Mouse (Mus musculus): ENCODE results near the gene Dok7.

The Dok7 gene
- long read RNA-seq, experiment 1 = 0 reads
- long read RNA-seq, experiment 2 = 0 reads

DNA sequence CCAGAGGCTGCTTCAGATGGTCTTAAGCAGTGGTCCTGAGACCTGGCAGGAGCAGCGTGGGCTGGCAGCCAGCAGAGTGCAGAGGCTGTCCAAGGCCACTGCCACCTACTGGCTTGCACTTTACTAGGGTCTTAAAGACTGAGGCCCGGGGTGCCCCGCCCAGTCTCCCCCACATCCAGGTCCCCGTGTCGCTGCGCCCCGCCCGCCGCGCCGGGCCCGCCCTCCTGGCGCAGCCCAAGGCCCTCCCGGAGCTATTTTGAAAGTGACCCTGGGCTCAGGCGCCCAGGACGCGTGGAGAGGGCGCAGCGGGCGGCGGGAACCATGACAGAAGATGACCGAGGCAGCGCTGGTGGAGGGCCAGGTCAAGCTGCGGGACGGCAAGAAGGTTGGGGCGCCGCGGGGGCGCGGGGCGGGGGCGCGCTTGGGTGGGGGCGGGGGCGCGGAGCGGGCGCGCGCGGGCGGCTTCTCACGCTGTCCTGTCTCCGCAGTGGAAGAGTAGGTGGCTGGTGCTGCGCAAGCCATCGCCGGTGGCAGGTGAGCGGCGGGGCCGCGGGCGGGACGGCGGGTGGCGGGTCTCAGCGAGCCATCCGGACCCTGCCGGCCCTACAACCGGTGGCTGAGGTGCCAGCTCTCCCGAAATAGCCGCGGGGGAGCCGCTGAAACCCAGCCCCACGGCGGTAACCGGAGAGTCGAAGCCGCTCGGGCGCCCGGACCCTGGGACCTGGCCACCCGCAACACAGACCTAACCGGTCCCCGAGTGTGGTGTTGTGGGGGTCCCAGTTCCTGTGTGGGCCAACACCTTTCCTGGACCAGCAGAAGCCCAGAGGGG lies at the start of gene Dok7:
TSS of gene Dok7 (plus strand) at position 163 of the 829 bp plus-strand sequence.
- intact Hi-C loops (cut with DNase I) = loop anchor here (10.0 kb wide), 1 partner anchor 288 kb away; no protein-coding TSS in a partner anchor

DNA sequence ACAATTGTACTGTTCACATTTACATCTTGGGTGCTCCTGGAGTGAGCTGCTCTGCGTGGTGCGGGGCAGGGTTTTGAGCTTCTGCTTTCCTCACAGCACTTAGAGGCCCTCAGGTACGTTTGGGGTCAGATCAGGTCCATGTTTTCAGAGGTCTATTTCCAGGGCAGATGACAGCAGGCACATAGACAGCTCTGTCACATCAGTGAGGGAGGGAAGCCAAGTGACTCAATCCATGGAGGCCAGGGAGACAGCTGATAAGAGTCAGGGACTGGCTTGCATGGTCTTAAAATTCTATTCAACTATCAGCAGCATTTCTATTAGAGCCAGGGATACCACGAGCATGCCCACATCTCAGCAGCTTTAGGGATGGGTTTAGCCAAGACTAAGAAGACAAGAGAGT lies 47.4 kb upstream of the Dok7 start:
- intact Hi-C loops (cut with DNase I) = no loop called here

DNA sequence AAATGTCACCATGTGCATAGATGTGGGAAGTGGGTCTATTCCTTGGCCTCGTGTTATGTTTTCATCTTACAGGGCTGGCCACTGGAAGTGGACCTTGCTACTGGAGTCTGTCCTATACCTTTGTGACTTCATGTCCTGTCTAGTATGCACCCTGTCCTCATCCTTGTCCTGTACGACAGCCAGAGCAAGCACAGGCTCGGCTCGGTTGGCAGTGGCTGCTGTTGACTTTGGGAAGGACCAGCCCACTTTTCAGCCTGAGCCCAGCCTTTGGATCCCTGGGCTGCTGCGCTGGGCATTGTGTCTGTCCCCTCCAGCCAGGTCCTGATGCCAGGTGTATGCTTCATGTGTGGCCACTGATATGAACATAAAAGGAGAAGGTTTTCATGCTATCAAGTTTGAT lies 45.9 kb upstream of the Dok7 start:
- intact Hi-C loops (cut with DNase I) = no loop called here

DNA sequence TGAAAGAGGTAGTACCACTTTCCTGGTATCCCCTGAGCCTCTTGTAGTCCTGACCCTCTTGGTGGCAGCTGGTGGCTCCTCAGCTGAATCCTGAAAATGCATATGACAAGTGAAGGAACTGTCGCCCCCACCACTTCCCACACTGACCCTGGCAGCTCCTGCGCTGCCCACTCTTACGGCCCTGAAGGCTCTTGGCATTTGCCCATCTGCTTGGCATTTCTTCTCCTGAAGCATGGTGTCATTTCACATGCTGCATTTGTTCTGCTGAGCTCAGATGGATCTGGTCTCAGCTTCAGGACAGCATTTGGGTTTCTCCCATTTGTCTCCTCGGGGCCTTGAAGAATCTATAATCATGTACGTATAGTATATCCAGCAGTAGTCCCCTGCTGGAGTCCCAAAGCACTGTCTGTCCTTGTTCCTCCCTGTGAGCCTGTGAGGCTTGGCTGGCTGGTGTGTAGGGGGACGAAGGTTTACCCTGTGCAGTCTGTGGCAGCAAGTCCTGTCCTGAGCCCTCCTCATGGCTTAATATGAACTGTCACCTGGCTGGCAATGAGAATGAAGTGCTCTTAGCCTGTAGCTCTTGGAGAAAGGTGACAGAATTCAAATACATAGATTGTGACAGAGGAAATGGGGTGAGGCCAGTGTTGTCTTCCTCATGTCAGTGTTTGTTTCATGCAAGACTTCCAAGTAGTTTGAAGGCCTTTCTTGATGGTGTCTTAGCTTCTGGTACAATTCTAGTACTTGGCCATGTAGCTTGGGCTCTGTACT lies 45.2 kb upstream of the Dok7 start:
- intact Hi-C loops (cut with DNase I) = no loop called here

DNA sequence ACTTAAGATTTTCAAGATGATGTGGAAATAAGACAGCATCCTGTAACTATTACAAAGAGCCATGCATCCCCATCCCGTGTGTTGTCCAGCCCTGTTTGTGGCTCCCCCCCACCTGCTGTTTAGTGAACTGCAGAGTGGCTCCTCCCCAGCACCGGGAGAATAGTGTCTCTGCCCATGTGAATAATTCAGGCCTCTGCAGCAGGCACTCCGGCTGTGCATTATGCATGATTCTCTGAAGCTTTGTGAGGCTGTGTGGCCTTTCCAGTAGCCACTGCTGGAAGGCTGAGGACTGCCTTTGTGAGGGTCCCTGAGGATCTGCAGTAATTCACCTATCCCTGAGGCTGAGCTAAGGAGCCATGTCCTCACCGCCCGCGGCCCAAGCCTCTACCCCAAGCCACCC lies 42.5 kb upstream of the Dok7 start:
- intact Hi-C loops (cut with DNase I) = no loop called here

DNA sequence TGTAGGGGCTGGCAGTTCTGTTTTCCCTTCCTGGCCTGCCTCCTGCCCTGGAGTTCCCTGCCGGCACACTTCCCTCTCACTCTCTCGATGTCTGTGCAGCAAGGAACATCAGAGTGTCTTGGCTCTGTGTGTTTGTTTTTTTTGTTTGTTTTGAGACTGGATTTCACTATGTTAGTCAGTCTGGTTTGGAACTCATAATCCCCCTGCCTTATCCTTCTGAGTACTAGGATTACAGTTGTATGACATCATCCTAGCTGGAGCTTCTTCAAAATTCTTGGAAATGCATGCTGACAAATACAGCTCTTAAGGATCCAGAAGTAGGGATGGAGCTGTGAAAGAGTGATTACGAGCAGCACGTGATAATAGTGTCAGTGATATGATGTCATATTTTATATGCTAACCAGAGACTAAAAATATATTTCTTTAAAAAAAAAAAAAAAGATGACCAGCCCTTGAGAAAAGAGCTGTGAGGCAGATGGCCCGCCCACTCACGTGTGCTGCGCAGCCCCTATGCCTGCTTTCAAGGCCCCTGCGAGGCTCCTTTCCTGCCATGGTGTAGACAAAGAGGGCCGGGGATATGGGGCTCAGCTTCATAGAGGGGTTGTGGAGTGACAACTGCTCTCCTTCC lies 36.8 kb upstream of the Dok7 start:
- intact Hi-C loops (cut with DNase I) = loop anchor here (2.0 kb wide), 1 partner anchor 27 kb away; no protein-coding TSS in a partner anchor

DNA sequence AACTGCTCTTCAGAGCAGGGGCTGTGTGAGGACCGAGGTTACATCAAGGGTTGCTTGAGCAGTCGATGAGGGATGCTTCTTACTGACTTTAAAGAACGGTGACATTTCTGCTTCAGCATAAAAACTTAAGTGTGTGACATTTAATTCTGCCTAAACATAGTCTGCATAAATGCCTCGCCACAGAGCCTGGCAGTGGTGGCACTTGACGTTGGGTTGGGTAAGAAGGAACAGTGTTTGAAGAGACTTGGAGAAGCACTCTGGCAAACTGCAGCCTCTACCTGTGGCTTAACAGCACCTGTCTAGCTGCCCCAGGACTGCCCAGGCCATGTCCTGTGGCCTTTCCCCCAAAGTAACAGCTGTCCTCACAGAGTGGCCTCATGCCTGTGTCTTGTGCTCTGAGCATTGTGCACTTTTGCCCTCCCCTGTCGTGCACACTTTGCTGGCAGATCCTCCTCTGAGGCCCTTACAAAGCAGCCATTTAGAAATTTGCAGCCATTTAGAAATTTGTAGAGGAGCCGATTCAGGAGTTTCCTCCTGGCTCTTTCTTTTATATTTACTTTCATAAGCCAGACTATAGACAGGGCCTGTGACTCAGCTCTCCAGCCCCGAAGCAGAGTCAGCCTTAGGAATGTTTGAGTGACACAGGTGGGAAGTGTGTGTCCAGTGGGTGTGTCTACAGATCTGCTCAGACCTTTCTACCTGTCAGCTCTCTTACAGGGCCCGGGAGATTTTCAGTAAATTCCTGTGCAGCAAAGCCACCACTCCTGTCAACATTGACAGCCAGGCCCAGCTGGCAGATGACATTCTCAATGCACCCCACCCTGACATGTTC lies 35.9 kb upstream of the Dok7 start:
- intact Hi-C loops (cut with DNase I) = loop anchor here (2.0 kb wide), 1 partner anchor 28 kb away; no protein-coding TSS in a partner anchor

DNA sequence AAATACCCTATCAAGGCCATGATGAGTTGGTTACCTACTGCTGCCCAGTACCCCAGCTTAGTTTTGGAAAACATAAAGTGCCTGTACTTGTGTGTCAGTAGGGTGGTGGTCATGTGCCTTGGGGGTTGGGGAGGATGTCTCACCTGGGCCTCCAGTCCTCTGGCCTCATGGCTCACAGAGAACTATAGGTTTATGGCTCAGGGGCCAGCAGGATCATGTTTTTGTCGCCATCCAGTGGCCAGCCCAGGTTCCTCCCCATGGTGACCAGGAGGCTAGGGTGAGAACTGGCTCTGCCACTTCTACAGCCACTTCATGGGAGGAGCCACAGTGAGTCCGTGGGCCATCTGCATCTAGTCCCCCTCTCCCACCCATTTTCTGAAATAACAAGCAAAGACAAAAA lies 31.6 kb upstream of the Dok7 start:
- intact Hi-C loops (cut with DNase I) = loop anchor here (2.0 to 5.0 kb wide), 2 partner anchors 38 to 108 kb away; no protein-coding TSS in a partner anchor

DNA sequence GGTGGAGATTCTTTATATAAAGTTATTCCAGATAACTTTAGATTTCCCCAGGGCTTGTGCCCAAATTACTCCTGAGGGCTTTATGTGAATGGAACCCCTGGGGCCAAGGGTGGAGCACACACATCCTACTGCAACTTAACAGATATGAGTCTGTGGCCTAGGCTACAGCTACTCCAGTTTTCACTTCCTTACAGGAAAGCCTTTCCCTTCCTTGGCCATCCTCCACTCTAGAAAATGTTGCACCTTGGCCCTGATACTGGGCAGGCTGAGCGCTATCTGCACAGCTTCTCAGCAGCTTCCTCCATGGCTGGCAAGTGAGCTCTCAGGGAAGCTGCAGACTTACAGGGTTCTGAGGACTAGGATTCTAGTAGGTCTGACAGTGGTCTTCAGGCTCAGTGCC lies 27.3 kb upstream of the Dok7 start:
- intact Hi-C loops (cut with DNase I) = loop anchor here (5.0 kb wide), 1 partner anchor 112 kb away; no protein-coding TSS in a partner anchor

DNA sequence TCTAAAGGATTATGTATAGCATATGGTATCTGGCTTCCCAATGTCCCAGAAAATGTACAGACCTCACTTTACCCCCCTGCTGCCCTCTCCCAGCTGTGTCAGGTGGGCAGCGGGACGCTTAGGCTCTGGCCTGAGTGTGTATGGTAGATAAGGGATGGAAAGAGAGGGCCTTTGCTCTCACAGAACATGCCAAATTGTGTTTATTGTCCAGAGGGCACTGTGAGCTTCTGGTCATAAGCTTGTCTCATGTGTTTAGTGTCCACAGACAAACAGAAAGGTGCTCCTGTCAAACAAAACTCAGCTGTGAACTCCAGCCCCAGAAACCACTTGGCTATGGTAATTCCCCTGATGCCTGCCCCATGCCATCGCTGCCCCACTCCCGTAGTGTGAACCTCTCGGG lies 26.8 kb upstream of the Dok7 start:
- intact Hi-C loops (cut with DNase I) = loop anchor here (5.0 kb wide), 1 partner anchor 112 kb away; no protein-coding TSS in a partner anchor

DNA sequence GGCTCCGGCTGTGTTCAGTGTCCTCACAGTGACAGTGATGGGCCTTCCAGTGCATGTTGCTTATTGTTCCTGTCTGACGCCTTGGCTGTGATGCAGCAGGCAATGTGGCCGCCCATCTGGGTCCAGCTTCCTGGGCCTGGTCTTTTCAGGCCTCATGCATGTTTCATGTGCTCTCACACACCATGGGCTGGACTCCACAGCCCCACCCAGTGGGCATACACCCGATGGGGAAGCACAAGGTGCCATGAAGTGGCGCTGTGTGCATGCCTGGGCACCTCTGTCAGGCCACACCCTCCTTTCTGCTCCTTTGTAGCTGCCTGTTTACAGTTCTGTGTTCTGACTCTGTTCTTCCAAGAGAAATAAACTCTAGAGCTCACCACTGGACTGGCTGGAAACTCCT lies 23.5 kb upstream of the Dok7 start:
- intact Hi-C loops (cut with DNase I) = no loop called here

DNA sequence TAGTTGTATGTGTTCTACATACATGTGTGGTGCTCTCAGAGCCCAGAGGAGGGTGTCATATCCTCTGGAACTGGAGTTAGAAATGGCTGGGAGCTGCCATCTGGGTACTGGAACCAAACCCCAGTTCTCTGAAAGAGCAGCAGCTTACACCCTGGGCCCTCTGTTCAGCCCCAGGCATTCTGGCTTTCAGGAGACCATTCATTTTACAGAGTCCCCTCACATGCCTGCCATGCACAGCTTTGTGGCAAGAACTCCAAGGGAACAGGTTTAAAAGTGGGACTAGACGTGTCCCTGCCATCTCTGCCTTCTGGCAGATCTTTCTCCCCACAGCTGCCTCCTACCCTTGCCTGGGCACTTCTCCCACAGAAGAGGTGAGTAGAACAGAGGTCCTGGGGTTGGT lies 22.9 kb upstream of the Dok7 start:
- intact Hi-C loops (cut with DNase I) = no loop called here

DNA sequence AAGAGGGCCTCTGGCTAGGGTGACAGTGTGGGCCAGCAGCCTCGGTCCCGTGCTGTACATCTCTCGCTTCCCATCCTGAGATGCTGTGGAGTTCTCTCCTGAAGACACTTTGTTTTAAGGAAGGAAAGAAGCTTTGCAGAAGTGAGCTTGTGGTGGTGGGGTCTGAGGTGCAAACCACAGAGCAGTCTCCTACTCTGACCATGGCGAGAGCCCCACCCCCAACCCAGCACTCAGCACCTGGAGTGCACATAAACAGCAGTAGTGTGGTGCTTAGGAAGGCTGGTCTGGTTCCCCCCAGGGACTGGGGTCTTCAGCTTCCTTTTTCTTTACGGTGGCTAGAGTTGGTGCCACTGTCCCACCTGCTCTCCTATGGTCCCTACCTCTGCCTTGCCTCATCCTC lies 21.4 kb upstream of the Dok7 start:
- intact Hi-C loops (cut with DNase I) = no loop called here

DNA sequence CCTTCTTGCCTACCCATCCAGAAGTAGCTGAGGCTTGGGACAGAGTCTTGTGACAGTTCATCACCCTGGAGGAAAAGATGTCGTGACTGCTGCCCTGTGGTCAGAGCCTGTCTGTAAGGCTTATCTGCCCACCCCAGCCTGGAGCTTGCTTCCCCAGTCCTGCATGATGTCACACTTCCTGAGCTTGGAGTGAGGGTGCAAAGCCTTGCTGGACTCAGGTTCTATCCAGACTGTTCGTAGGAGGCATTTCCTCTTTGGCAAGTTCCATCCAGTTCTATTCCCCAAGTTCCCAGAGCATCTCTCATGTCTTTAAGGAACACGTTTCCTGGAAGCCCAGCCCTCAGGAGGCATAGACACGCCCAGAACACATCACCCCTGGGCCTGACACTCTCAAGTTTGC lies 20.8 kb upstream of the Dok7 start:
- intact Hi-C loops (cut with DNase I) = no loop called here

DNA sequence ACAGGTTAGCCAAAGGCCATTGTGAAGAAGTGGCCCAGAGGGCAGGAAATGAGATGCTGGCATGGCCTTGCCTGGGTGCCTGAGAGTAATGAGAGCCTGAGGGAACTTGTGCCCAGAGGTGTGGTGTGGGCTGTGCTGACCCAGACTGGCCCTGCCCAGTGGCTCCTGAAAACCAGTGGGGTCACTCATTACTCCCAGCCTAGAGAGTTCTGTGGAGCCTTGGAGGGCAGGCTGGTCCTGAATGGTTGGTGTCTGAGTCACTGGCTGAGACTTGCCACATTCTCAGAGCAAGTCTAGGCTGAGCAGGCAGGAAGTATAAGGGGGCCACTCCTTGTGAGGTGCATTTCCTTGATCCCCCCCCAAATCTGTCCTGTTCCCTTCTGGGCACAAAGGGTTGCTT lies 19.1 kb upstream of the Dok7 start:
- intact Hi-C loops (cut with DNase I) = no loop called here

DNA sequence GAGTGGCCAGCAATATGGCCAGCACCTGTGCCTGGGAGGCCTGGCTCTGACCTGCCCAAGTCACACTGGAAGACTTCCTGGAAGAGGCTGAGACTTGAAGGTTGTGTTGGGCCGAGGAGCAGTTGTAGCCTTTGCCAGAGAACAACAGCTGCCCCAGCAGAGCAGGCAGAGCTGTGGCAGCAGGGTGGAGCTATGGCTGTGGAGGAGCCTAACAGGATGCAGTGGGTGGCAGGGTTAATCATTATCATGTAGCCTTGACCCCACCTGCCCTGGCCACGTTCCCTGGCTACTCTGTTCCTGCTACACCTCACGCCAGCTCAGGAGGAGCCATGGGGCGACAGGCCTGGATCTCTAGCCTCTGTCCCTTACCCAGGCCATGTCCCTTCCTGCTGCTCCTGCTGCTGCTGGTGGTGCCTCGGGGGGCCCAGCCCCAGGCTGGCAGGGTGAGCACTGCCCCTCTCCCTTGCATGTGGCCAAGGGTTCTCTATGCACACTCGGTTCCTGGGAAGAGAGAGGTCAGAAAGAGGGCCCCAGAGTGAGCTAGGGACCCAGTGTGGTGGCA lies 15.2 kb upstream of the Dok7 start, which contains the start of gene Hgfac:
TSS of gene Hgfac (plus strand) at position 242 of the 562 bp plus-strand sequence.
- intact Hi-C loops (cut with DNase I) = loop anchor here (5.0 kb wide), 1 partner anchor 54 kb away; no protein-coding TSS in a partner anchor

DNA sequence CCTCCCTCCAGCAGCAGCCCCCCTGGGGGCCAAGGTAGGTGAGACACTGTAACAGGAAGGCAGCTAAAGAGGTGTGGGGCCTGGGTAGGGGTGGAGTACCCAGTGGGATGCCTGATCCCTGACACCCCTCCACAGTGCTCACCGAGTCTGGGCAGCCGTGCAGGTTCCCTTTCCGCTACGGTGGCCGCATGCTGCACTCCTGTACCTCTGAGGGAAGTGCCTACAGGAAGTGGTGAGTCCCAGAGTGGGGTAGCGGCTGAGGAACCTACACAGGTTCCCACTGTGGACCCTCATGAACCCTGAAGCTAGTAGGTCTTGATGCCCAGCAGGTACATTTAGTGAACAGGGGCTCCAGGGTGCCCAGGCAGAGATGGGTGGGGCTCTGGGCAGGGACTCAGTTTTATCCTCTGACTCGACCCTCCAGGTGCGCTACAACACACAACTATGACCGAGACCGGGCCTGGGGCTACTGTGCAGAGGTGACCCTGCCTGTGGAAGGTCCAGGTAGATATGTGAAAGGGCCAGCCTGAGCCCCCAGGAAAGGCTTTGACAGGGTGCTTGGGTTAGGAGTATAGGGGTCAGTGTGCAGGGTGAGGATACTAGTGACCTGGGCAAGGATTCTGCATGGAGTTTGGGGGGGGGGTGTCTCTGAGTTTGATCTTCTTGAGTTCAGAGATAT lies 14.0 kb upstream of the Dok7 start:
- intact Hi-C loops (cut with DNase I) = loop anchor here (2.0 to 5.0 kb wide), 2 partner anchors 55 to 128 kb away; no protein-coding TSS in a partner anchor

DNA sequence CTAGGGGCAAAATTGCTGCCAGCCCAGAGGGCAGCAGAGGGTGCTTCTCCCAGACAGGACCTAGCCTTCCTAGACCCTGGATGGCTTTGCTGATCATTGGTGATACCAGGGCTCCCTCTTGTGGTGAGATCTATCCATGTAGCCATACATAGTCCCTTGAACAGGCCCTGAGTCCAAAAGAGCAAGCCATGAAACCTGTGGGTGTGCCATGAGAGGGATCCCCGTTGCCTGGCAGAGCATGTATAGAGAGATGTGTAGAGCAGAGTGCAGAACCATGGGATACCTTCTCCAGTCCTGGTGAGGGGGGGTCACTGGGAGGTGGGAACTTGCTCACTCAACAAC lies 13.5 kb upstream of the Dok7 start:
- intact Hi-C loops (cut with DNase I) = loop anchor here (2.0 to 5.0 kb wide), 2 partner anchors 56 to 128 kb away; no protein-coding TSS in a partner anchor

DNA sequence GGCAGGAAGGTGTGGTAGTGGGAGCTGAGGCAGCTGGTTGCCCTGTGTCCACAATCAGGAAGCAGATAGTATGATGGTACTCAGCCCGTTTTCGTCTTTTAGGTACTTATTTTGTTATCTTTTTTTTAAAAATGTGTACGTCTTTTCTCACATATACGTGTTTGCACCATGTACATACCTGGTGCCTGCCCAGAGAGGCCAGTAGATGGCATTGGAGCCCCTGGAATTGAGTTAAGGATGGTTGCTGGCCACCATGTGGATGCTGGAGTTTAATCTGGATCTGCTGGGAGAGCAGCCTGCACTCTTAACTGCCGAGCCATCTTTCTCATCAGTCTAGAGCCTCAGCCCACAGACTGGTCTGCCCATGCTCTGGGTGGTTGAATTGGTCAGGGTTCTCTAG lies 6.0 kb upstream of the Dok7 start:
- intact Hi-C loops (cut with DNase I) = loop anchor here (10.0 kb wide), 1 partner anchor 294 kb away; no protein-coding TSS in a partner anchor
